Mouse (Mus musculus) olfactory bulb, adult 2 months (tissue): ENCODE results near the gene Tra2a. TPM values are rescaled to one million over a fixed set of nuclear protein-coding genes. Genes with fewer than 3 reads are reported as not detected.

Experiments
- H3K27ac ChIP-seq: fragments of 200-500 bp; 2 replicates; pipeline ENCODE4 v1.5.1; 2012; ENCODE audit warnings: low read depth, low read length; ENCODE audit not compliant: insufficient read depth
- H3K4me1 ChIP-seq: fragments of 200-500 bp; 2 replicates; pipeline ENCODE4 v1.6.1; 2012; ENCODE audit warnings: low read length; ENCODE audit not compliant: control insufficient read depth, insufficient read depth
- H3K4me3 ChIP-seq: fragments of 200-500 bp; 2 replicates; pipeline ENCODE4 v1.5.1; 2012; ENCODE audit warnings: mild to moderate bottlenecking, low read depth, low read length, moderate library complexity; ENCODE audit not compliant: insufficient read depth
- CTCF ChIP-seq: fragments of 200-500 bp; IDR thresholded peaks from 2 replicates; pipeline ENCODE4 v1.5.1; 2012; ENCODE audit warnings: low read depth, mild to moderate bottlenecking, low read length, moderate library complexity; ENCODE audit not compliant: insufficient read depth
- POLR2A ChIP-seq: fragments of 200-500 bp; IDR thresholded peaks from 2 replicates; pipeline ENCODE4 v1.6.1; 2012; ENCODE audit warnings: mild to moderate bottlenecking, low read depth, low read length, moderate library complexity; ENCODE audit not compliant: insufficient read depth
- WGBS: fragments of 180-500 bp; shearing (Covaris S2); methylation state at CpG from one replicate; pipeline ENCODE4 v1.1.7; 2018; 5-methylcytosine and 5-hydroxymethylcytosine counted together
- polyA plus RNA-seq: library from polyadenylated mRNA; stranded (reverse); fragments of >200 nt; gene quantifications from 2 replicates; pipeline ENCODE4 v1.2.4, GENCODE M21; 2012; ENCODE audit warnings: low replicate concordance; ENCODE audit not compliant: missing spikeins, insufficient read depth, insufficient read length

The Tra2a gene
- polyA plus RNA-seq, 1 experiment = not detected

DNA sequence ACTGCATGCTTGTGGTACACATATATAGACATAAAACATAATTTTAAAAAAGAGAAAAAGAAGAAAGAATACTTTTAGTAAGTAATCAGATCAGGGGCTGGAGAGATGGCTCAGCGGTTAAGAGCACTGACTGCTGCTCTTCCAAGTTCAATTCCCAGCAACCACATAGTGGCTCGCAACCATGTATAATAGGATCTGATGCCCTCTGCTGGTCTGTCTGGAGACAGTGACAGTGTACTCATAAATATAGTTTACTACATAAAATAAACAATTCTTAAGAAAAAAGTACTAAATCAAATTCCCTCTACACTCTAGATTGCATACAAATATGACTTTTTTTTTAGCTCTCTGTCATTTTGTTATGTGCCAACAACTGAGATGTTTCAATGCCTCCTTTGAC lies 12.6 kb downstream of the Tra2a start:
- TF ChIP-seq CTCF (no peak), POLR2A (no peak)
- WGBS = 97% methylated on average over 2 of the region's 2 CpGs
- H3K4me3 ChIP-seq = no peak overlapping the region
- no peaks in the 10 kb centered on the region for H3K4me1 ChIP-seq
- no peak overlapping the region for H3K27ac ChIP-seq

DNA sequence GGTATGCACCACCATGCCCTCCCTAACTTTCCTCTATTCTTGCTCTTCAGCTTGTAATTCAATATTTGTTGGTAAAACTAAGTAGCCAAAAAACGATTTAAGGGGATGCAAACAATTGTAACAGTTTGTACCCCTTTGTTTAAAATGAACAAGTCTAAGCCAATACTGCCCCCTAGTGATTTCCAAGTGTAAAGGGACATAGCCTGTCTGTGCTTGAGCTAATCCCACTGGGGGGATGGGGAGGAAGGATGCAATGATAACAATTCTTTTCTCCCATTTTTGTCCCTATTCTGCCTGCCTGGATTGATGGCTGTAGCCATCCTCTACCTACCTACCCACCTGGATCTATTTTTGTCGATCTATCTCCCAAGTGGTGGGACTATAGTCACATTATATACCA lies 16.6 kb downstream of the Tra2a start:
- no peak for TF ChIP-seq POLR2A
- no peak for TF ChIP-seq CTCF
- Histone ChIP-seq H3K27ac (no peak overlapping the region), H3K4me1 (no peaks in the 10 kb centered on the region), H3K4me3 (no peak overlapping the region)
- 47% methylated on average over 2 of the region's 2 CpGs for WGBS

DNA sequence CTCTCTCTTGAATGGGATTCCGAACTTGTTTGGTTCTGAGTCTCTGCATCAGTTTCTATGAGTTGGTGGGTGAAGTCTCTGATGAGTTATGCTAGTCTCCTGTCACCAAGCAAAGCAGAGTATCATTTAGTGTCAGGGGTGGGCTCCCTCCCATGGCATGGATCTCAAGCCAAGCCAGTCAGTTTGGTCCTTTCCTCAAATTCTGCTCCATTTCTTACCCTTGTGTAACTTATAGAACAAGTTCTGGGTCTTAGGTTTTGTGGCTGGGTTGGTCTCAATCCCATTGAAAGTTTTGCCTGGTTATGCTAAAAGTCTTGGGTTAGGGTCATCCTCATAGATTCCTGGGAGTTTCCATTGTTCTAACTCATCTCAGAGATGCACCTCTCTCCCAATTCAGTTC lies 21.5 kb downstream of the Tra2a start:
- H3K4me1 ChIP-seq = no peaks in the 10 kb centered on the region
- no peak for TF ChIP-seq CTCF
- TF ChIP-seq POLR2A = no peak
- no peak overlapping the region for H3K4me3 ChIP-seq
- 83% methylated on average over 1 of the region's 1 CpGs for WGBS
- no peak overlapping the region for H3K27ac ChIP-seq

DNA sequence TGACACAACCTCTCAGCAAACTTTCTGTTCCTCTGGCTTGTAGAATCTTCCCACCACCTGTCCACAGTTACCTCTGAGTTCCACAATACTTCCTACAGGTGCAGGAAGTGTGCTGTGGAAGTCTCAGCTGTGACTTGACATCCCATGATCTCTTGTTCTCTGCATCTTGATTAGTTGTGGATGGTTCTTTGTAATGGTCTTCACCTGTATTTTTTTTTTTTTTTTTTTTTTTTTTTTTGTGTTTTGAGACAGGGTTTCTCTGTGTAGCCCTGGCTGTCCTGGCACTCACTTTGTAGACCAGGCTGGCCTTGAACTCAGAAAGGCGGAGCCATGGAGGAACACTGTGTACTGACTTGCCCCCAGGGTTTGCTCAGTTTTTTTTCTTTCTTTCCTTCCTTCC lies 22.3 kb downstream of the Tra2a start:
- 100% methylated on average over 1 of the region's 1 CpGs for WGBS
- Histone ChIP-seq H3K4me1 (no peaks in the 10 kb centered on the region), H3K4me3 (no peak overlapping the region), H3K27ac (no peak overlapping the region)
- TF ChIP-seq POLR2A (no peak), CTCF (no peak)

DNA sequence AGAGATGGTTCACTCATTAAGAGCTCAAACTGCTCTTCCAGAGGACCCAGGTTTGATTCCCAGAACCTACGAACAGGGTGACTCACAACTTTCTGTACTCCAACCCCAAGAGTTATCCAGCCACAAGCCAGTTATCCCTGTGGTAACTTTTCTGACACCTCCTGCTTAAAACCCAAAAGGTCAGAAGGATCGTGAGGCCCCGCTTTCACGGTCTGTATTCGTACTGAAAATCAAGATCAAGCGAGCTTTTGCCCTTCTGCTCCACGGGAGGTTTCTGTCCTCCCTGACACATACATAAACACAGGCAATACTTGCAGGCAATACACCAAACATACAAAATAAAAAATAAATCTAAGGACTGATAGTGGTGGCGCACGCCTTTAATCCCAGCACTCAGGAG lies 27.5 kb downstream of the Tra2a start:
- 66% methylated on average over 9 of the region's 9 CpGs for WGBS
- TF ChIP-seq CTCF (no peak), POLR2A (no peak)
- H3K4me3 ChIP-seq = no peak overlapping the region
- H3K27ac ChIP-seq = no peak overlapping the region
- no peaks in the 10 kb centered on the region for H3K4me1 ChIP-seq

DNA sequence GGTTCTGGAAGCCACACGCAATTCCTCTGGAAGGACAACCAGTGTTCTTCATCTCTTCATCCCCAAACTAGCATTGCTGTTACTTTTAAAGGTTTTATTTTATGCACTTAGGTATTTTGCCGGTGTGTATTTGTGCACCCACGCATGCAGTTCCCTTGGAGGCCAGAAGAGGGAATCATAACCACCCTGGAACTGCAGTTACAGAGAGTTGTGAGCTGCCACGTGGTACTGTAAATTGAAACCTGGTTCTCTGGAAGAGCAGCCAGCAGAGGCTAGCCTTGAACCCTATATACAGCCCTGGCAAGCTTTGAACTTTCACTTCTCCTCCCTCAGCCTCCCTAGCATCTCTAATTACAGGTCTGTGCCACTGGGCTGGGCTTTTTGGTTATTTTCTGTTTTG lies 30.5 kb downstream of the Tra2a start:
- TF ChIP-seq CTCF = no peak
- no peak for TF ChIP-seq POLR2A
- H3K4me1 ChIP-seq = no peaks in the 10 kb centered on the region
- H3K4me3 ChIP-seq = no peak overlapping the region
- 63% methylated on average over 4 of the region's 4 CpGs for WGBS
- no peak overlapping the region for H3K27ac ChIP-seq

DNA sequence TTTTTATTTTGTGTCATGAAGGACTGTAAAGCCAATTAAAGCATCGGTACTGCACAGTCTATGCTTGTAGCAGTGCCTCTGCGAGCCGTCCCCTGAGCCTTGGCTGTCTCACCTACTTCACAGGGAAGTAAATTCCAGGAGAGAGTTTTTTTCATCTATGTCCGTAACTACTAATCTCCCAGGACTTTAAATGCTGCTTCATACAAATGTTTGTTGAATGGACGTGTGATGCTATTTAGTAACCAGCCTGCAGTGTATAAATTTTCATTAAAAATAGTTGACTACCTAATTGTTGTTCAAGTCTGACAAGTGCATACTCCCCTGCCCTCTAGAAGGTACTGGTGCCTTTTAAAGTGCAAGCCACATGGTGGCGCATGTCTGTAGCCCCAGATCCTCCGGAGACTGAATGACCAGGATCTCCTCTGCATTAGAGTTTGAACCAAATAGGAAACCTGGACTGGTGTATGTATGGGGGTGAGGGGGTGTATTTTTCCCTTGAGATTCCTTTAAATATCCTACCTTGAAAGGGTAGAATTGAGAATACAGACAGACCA lies 35.6 kb downstream of the Tra2a start:
- H3K4me3 ChIP-seq = no peak overlapping the region
- no peak overlapping the region for H3K27ac ChIP-seq
- no peaks in the 10 kb centered on the region for H3K4me1 ChIP-seq
- 13% methylated on average over 7 of the region's 7 CpGs for WGBS
- no peak for TF ChIP-seq CTCF
- TF ChIP-seq POLR2A = no peak

DNA sequence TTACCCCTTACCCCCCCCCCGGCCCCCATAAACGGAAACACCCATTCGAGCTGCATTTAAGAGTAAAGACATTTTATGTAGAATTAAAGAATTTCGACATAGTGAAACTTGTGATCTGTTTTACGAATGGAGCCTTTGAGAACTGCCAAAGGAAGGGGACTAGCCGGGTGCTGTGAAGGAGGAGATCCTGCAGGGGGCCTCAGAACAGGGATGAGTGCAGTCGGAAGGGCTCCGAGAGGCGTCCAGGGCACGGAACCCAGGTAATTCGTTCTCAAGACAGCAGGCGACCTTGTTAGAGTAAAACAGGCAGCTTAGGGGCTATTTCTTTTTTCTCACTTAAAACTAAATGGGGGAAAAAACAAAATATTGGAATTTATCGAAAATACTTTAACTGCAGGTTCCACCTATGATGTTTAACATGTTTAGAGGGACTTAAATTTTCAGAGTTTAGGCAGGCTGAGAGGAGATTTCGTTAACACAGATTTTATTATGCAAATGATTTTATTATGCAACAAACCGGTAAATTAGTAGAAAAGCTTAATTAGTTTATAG lies 36.6 kb downstream of the Tra2a start:
- no peaks in the 10 kb centered on the region for H3K4me1 ChIP-seq
- WGBS = 7% methylated on average over 15 of the region's 15 CpGs
- no peak for TF ChIP-seq POLR2A
- TF ChIP-seq CTCF = no peak
- H3K4me3 ChIP-seq = no peak overlapping the region
- no peak overlapping the region for H3K27ac ChIP-seq

DNA sequence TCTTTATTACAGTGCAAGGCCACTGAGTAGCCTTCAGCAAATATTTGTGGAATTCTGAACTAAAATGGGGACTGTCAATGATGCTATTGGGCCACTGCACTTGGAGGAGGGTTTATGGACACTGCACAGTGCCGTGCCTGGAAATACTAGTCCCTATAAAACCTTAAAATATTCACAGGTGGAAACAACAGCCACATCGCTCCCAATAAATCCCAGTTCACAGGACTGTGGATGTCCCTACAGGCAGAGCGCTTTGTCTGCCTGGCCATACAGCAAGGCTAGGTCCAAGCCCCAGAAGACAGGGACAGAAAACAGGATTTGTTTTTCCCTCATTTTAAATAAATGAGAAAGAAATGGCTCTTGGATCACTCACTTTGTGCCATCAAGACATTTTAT lies 38.1 kb downstream of the Tra2a start:
- 91% methylated on average over 3 of the region's 3 CpGs for WGBS
- H3K4me1 ChIP-seq = no peaks in the 10 kb centered on the region
- H3K4me3 ChIP-seq = no peak overlapping the region
- H3K27ac ChIP-seq = no peak overlapping the region
- TF ChIP-seq POLR2A (no peak), CTCF (no peak)
